Mouse (Mus musculus) neural tube, embryonic 15.5 days (tissue): Measurements from ENCODE around the gene Sftpa1. TPM values are rescaled to one million over a fixed set of nuclear protein-coding genes. Genes with fewer than 3 reads are reported as not detected.

Experiments used
- ATAC-seq: fragments of 200-750 bp; cut with Nextera tagmentation; 2 replicates; pipeline ENCODE4 v1.8.0; 2017; ENCODE audit warnings: mild to moderate bottlenecking, moderate TSS enrichment, moderate library complexity; ENCODE audit not compliant: low FRiP score
- H3K27ac ChIP-seq: fragments of 300-500 bp; sonication (generic); replicated peaks from 2 replicates; pipeline ENCODE4 v1.5.1; 2015; ENCODE audit warnings: mild to moderate bottlenecking, inconsistent platforms
- H3K27me3 ChIP-seq: fragments of 300-500 bp; sonication (generic); replicated peaks from 2 replicates; pipeline ENCODE4 v1.6.1; 2015; ENCODE audit warnings: inconsistent platforms
- H3K36me3 ChIP-seq: fragments of 300-500 bp; sonication (generic); 2 replicates; pipeline ENCODE4 v1.6.1; 2015; ENCODE audit warnings: inconsistent platforms
- H3K4me1 ChIP-seq: fragments of 300-500 bp; sonication (generic); 2 replicates; pipeline ENCODE4 v1.6.1; 2015; ENCODE audit warnings: inconsistent platforms
- H3K4me2 ChIP-seq: fragments of 300-500 bp; sonication (generic); 2 replicates; pipeline ENCODE4 v1.6.1; 2015; ENCODE audit warnings: inconsistent platforms, mild to moderate bottlenecking, moderate library complexity
- H3K4me3 ChIP-seq: fragments of 300-500 bp; sonication (generic); replicated peaks from 2 replicates; pipeline ENCODE4 v1.5.1; 2015; ENCODE audit warnings: mild to moderate bottlenecking, inconsistent platforms
- H3K9ac ChIP-seq: fragments of 300-500 bp; sonication (generic); replicated peaks from 2 replicates; pipeline ENCODE4 v1.6.1; 2015; ENCODE audit warnings: mild to moderate bottlenecking, inconsistent platforms
- H3K9me3 ChIP-seq: fragments of 300-500 bp; sonication (generic); replicated peaks from 2 replicates; pipeline ENCODE4 v1.6.1; 2016; ENCODE audit warnings: inconsistent platforms
- WGBS: fragments of 180-500 bp; shearing (Covaris S2); methylation state at CpG from one replicate; pipeline ENCODE4 v1.1.7; 2015; ENCODE audit warnings: mixed read lengths; 5-methylcytosine and 5-hydroxymethylcytosine counted together
- polyA plus RNA-seq: library from polyadenylated mRNA; unstranded; fragments of >200 nt; fragmentation: Nextera tagmentation; extraction: Ambion mirVana; gene quantifications from 2 replicates; pipeline ENCODE4 v1.2.1, GENCODE M21; 2015

Gene Sftpa1
- polyA plus RNA-seq, 1 experiment from 2014 or later = not detected

GRCm38 (mm10) chr14:41112944-41113343, 18.6 kb upstream of the Sftpa1 start:
- H3K27me3 ChIP-seq = no peaks in the 10 kb centered on the region

GRCm38 (mm10) chr14:41116271-41116670, 15.3 kb upstream of the Sftpa1 start:
- Histone ChIP-seq H3K9ac (no peak overlapping the region), H3K4me3 (no peak overlapping the region), H3K27ac (no peak overlapping the region), H3K9me3 (no peaks in the 10 kb centered on the region), H3K4me1 (no peaks in the 10 kb centered on the region), H3K36me3 (no peaks in the 10 kb centered on the region), H3K4me2 (no peak overlapping the region), H3K27me3 (no peaks in the 10 kb centered on the region)
- ATAC-seq = no peak
- 87% methylated on average over 3 of the region's 3 CpGs for WGBS

More at GRCm38 (mm10) chr14:41112944-41113343, 18.6 kb upstream of the Sftpa1 start:
- no peak overlapping the region for H3K4me3 ChIP-seq
- H3K4me1 ChIP-seq = no peaks in the 10 kb centered on the region
- no peak overlapping the region for H3K9ac ChIP-seq
- no peaks in the 10 kb centered on the region for H3K9me3 ChIP-seq
- no peak overlapping the region for H3K4me2 ChIP-seq
- H3K36me3 ChIP-seq = no peaks in the 10 kb centered on the region
- 86% methylated on average over 4 of the region's 4 CpGs for WGBS
- H3K27ac ChIP-seq = no peak overlapping the region
- ATAC-seq = no peak

- WGBS = 92% methylated on average over 5 of the region's 5 CpGs
Measured at GRCm38 (mm10) chr14:41124683-41125082, 6.9 kb upstream of the Sftpa1 start.

GRCm38 (mm10) chr14:41127997-41128396, 3.6 kb upstream of the Sftpa1 start:
- H3K27me3 ChIP-seq = no peaks in the 10 kb centered on the region
- peak; percentile 63; the same call in 1 of the 2 replicates for ATAC-seq
- H3K9ac ChIP-seq = no peak overlapping the region
- no peak overlapping the region for H3K27ac ChIP-seq
- WGBS = 22% methylated on average over 4 of the region's 4 CpGs
- no peak overlapping the region for H3K4me3 ChIP-seq
- no peak overlapping the region for H3K4me2 ChIP-seq
- no peaks in the 10 kb centered on the region for H3K4me1 ChIP-seq
- H3K9me3 ChIP-seq = no peaks in the 10 kb centered on the region
- no peaks in the 10 kb centered on the region for H3K36me3 ChIP-seq

More at GRCm38 (mm10) chr14:41124683-41125082, 6.9 kb upstream of the Sftpa1 start:
- no peaks in the 10 kb centered on the region for H3K27me3 ChIP-seq
- H3K4me3 ChIP-seq = no peak overlapping the region
- no peak overlapping the region for H3K9ac ChIP-seq
- H3K9me3 ChIP-seq = no peaks in the 10 kb centered on the region
- H3K36me3 ChIP-seq = no peaks in the 10 kb centered on the region
- H3K27ac ChIP-seq = no peak overlapping the region
- no peaks in the 10 kb centered on the region for H3K4me1 ChIP-seq
- H3K4me2 ChIP-seq = no peak overlapping the region
- no peak for ATAC-seq

- Histone ChIP-seq H3K4me1 (no peaks in the 10 kb centered on the region), H3K27ac (no peak overlapping the region), H3K9ac (no peak overlapping the region), H3K4me3 (no peak overlapping the region), H3K36me3 (no peaks in the 10 kb centered on the region), H3K9me3 (no peaks in the 10 kb centered on the region), H3K4me2 (no peak overlapping the region), H3K27me3 (no peaks in the 10 kb centered on the region)
- ATAC-seq = no peak
Measured at GRCm38 (mm10) chr14:41137006-41137405, 5.4 kb downstream of the Sftpa1 start.

- Histone ChIP-seq H3K27ac (no peak overlapping the region), H3K4me2 (no peak overlapping the region), H3K4me3 (no peak overlapping the region), H3K27me3 (no peaks in the 10 kb centered on the region), H3K36me3 (no peaks in the 10 kb centered on the region), H3K9me3 (no peaks in the 10 kb centered on the region), H3K4me1 (no peaks in the 10 kb centered on the region), H3K9ac (no peak overlapping the region)
- 77% methylated on average over 1 of the region's 1 CpGs for WGBS
- no peak for ATAC-seq
Measured at GRCm38 (mm10) chr14:41140686-41141085, 9.1 kb downstream of the Sftpa1 start.

GRCm38 (mm10) chr14:41146035-41146434, 14.5 kb downstream of the Sftpa1 start:
- 68% methylated on average over 6 of the region's 6 CpGs for WGBS
- H3K27me3 ChIP-seq = no peaks in the 10 kb centered on the region

DNA sequence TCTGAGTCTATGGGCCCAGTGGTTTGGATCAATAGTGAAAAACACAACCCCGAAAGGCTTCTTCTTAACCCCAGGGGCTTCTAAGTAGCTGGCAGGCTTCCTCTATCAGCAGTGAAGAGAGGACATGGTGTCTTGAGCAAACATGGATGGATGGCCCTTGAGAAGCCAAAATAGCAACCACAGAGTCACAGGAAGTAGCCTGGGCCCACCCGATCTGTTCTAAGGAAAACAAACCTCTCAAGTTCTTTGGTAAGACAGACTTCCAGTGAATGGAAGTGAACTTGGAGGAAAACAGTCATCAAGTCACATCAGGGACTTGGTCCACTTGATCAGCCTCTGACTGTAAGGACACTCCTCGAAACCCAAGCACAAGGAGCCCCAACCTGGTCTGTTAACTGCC, 15.3 kb downstream of the Sftpa1 start:
- Histone ChIP-seq H3K27me3 (no peaks in the 10 kb centered on the region), H3K9ac (no peak overlapping the region), H3K36me3 (no peaks in the 10 kb centered on the region), H3K4me2 (no peak overlapping the region), H3K4me1 (no peaks in the 10 kb centered on the region), H3K4me3 (no peak overlapping the region), H3K27ac (no peak overlapping the region), H3K9me3 (no peaks in the 10 kb centered on the region)
- no peak for ATAC-seq
- 86% methylated on average over 3 of the region's 3 CpGs for WGBS

More at GRCm38 (mm10) chr14:41146035-41146434, 14.5 kb downstream of the Sftpa1 start:
- H3K4me3 ChIP-seq = no peak overlapping the region
- no peaks in the 10 kb centered on the region for H3K4me1 ChIP-seq
- ATAC-seq = no peak
- no peak overlapping the region for H3K4me2 ChIP-seq
- H3K9me3 ChIP-seq = no peaks in the 10 kb centered on the region
- no peak overlapping the region for H3K27ac ChIP-seq
- H3K9ac ChIP-seq = no peak overlapping the region
- no peaks in the 10 kb centered on the region for H3K36me3 ChIP-seq

GRCm38 (mm10) chr14:41147356-41147755, 15.8 kb downstream of the Sftpa1 start:
- H3K4me3 ChIP-seq = no peak overlapping the region
- H3K4me1 ChIP-seq = no peaks in the 10 kb centered on the region
- H3K36me3 ChIP-seq = no peaks in the 10 kb centered on the region
- ATAC-seq = no peak
- H3K9ac ChIP-seq = no peak overlapping the region
- H3K27ac ChIP-seq = no peak overlapping the region
- H3K4me2 ChIP-seq = no peak overlapping the region
- H3K27me3 ChIP-seq = no peaks in the 10 kb centered on the region
- WGBS = 72% methylated on average over 2 of the region's 2 CpGs
- H3K9me3 ChIP-seq = no peaks in the 10 kb centered on the region

DNA sequence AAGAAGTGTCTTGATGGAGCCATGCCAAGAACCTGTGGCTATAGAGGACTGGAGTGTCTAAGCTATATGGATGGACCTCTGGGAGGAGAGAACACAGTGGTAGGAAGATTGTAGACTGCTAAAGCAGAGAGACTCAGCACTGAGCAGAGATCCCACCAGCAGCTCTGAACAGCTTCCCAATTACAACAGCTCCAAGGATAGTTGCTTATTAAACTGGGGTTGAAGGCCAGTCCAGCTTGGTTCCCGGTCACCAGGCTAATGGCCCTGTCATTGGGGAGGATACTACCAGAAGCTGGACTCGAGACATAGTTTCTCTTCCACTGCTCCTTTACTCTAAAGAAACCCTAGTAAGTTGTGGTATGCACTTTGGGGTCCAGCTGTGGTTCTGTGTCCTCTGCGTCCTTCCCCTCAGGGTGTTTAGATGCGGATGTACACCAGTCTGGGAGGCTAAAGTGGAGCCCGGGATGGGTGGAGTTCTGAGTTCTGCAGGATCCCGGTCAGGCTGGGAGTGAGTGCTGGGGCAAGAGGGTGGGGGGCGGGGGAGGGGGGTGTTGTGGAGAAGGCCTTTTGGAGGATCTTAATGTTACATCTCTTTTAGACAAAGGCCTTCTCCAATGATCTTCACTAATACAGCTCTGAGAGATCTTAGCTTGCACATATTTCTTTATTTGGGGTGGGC, 19.8 kb downstream of the Sftpa1 start, which contains the start of gene Mbl1:
Gene Mbl1, plus strand, starts transcription at position 239 of the 679 bp plus-strand sequence.
- Histone ChIP-seq H3K27ac (no peak within 1 kb of the TSS), H3K9me3 (no peaks in the 10 kb centered on the region), H3K4me2 (no peak within 1 kb of the TSS), H3K36me3 (no peaks in the 10 kb centered on the region), H3K27me3 (no peaks in the 10 kb centered on the region), H3K4me1 (no peaks in the 10 kb centered on the region), H3K9ac (no peak within 1 kb of the TSS), H3K4me3 (no peak within 1 kb of the TSS)
- 92% methylated on average over 7 of the region's 7 CpGs for WGBS
- ATAC-seq = no peak

DNA sequence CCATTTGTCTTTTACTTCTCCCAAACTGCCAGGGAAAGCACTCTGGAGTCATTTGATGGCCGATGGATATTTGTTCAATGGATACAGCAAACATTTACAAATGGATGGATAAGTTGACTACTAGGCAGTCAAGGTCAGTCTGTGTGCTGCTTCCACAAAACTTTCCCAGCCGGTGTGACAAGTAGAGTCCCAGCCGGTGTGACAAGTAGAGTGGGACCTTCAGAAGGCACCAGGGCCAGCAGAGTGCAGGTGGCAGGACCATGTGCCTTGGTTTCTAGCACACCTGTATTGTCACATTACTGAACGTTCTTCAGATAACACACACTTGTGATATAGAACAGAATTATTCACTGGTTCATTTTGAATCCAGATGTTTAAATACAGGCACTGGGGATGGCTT, 28.5 kb downstream of the Sftpa1 start:
- H3K9me3 ChIP-seq = no peaks in the 10 kb centered on the region
- 88% methylated on average over 4 of the region's 4 CpGs for whole genome bisulfite sequencing
- H3K4me2 ChIP-seq = no peak overlapping the region
- H3K9ac ChIP-seq = no peak overlapping the region
- no peaks in the 10 kb centered on the region for H3K27me3 ChIP-seq
- H3K4me3 ChIP-seq = no peak overlapping the region
- H3K36me3 ChIP-seq = no peaks in the 10 kb centered on the region
- no peaks in the 10 kb centered on the region for H3K4me1 ChIP-seq
- H3K27ac ChIP-seq = no peak overlapping the region
- no peak for ATAC-seq

GRCm38 (mm10) chr14:41160743-41161142, 29.2 kb downstream of the Sftpa1 start:
- no peaks in the 10 kb centered on the region for H3K27me3 ChIP-seq

More at GRCm38 (mm10) chr14:41160743-41161142, 29.2 kb downstream of the Sftpa1 start:
- Histone ChIP-seq H3K4me3 (no peak overlapping the region), H3K36me3 (no peaks in the 10 kb centered on the region), H3K9me3 (no peaks in the 10 kb centered on the region), H3K4me2 (no peak overlapping the region), H3K9ac (no peak overlapping the region), H3K4me1 (no peaks in the 10 kb centered on the region), H3K27ac (no peak overlapping the region)
- ATAC-seq = no peak
- 70% methylated on average over 1 of the region's 1 CpGs for WGBS
